Mouse (Mus musculus) stomach, postnatal 0 days (tissue): ENCODE measurements around the gene Immp2l.

ENCODE experiments used
- CTCF ChIP-seq: IDR thresholded peaks from 2 replicates; pipeline ENCODE4 v1.5.1; 2016; ENCODE audit warnings: antibody characterized with exemption, low read depth, mild to moderate bottlenecking, moderate library complexity
- EP300 ChIP-seq: optimal IDR thresholded peaks from 2 replicates; pipeline ENCODE3; 2016; ENCODE audit warnings: antibody characterized with exemption

- TF ChIP-seq CTCF (no peak), EP300 (no peak)
These were observed 855.1 kb downstream of the Immp2l start for GRCm38 (mm10) chr12:41878972-41879371.
